Mouse (Mus musculus): Measurements from ENCODE around the gene Slc5a11. TPM values are rescaled to one million over a fixed set of nuclear protein-coding genes. Genes with fewer than 3 reads are reported as not detected.

The Slc5a11 gene
- total and polyA plus RNA-seq, 2 experiments from 2014 or later = 0.17 to 0.29 TPM

DNA sequence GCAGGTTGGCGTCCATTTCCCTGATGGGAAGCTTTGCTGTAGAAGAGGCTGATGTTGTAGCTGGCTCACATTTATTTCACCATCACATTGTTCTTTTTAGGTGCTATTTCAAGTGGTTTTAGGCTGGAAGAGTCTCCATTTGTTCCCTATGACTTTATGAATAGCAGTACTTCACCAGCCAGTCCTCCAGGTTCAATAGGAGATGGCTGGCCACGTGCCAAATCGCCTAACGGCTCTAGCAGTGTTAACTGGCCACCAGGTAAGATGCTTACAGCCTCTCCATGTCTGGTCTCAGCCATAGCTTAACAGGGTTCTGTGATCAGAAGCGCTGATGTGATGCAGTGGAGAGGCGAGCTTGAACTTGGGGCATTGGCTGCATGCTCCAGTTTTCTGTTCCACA lies 28.1 kb upstream of the Slc5a11 start:
- no peak for DNase-seq
- WGBS = 78% methylated on average over 6 of the region's 6 CpGs
- H3K27ac ChIP-seq (ENCODE audit: low read depth, low read length) = no peak overlapping the region
- no peak overlapping the region for H3K4me3 ChIP-seq (ENCODE audit: low read depth, low read length)
- H3K4me1 ChIP-seq (ENCODE audit: insufficient read depth) = no peaks in the 10 kb centered on the region
- TF ChIP-seq CTCF (IDR thresholded peaks at IDR 0.05; ENCODE audit: low read depth) = no peak
- no peak overlapping the region for H3K9ac ChIP-seq
- no peak for ATAC-seq
- no peak overlapping the region for H3K4me2 ChIP-seq (ENCODE audit: low read depth)
- H3K27me3 ChIP-seq (ENCODE audit: insufficient read depth, low read length) = no peaks in the 10 kb centered on the region
- H3K36me3 ChIP-seq (ENCODE audit: insufficient read depth) = peaks cover 90% of the 10 kb centered on the region
- H3K9me3 ChIP-seq (ENCODE audit: low read length) = no peaks in the 10 kb centered on the region

DNA sequence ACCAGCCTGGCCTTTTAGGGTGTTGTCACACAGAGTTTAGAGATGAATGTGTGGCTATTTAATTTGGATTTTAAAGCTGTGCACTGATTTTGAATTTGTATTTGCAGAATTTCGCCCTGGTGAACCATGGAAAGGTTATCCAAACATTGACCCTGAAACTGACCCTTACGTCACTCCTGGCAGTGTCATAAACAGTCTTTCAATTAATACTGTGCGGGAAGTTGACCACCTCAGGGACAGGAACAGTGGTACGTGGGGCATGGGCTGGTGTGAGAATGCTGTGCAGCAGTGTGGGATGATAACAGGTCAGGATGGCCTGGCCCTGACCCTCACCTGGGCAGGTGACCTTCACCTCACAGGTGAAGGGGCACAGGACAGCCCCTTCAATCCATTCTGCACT lies 27.3 kb upstream of the Slc5a11 start:
- Histone ChIP-seq H3K4me2 (ENCODE audit: low read depth) (no peak overlapping the region), H3K27ac (ENCODE audit: low read depth, low read length) (no peak overlapping the region), H3K27me3 (ENCODE audit: insufficient read depth, low read length) (no peaks in the 10 kb centered on the region), H3K9me3 (ENCODE audit: low read length) (no peaks in the 10 kb centered on the region), H3K36me3 (ENCODE audit: insufficient read depth) (peaks cover 90% of the 10 kb centered on the region), H3K4me3 (ENCODE audit: low read depth, low read length) (no peak overlapping the region), H3K9ac (no peak overlapping the region), H3K4me1 (ENCODE audit: insufficient read depth) (no peaks in the 10 kb centered on the region)
- no peak for ATAC-seq
- TF ChIP-seq CTCF (IDR thresholded peaks at IDR 0.05; ENCODE audit: low read depth) = no peak
- 88% methylated on average over 4 of the region's 4 CpGs for WGBS
- DNase-seq = no peak

DNA sequence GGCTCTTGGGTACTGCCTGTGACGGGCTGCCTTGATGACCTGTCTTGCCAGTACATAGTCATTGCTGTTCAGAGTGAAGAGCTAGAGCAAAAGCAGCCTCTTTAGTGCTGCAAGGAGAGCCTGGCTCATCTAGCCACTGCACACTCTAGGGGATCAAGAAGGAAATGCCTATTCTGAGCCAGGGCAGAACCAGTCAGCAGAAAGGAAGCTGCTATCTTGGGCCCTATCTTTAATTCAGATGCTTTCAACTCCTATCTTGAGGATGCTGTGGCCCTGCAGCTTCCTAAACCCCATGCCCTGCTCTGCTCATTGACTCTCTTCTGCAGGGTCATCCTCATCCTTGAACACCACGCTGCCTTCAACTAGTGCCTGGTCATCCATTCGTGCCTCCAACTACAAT lies 26.1 kb upstream of the Slc5a11 start:
- Histone ChIP-seq H3K9me3 (ENCODE audit: low read length) (no peaks in the 10 kb centered on the region), H3K27ac (ENCODE audit: low read depth, low read length) (no peak overlapping the region), H3K4me3 (ENCODE audit: low read depth, low read length) (no peak overlapping the region), H3K4me1 (ENCODE audit: insufficient read depth) (no peaks in the 10 kb centered on the region), H3K36me3 (ENCODE audit: insufficient read depth) (peaks cover 92% of the 10 kb centered on the region), H3K27me3 (ENCODE audit: insufficient read depth, low read length) (no peaks in the 10 kb centered on the region), H3K9ac (no peak overlapping the region), H3K4me2 (ENCODE audit: low read depth) (no peak overlapping the region)
- no peak for TF ChIP-seq CTCF (IDR thresholded peaks at IDR 0.05; ENCODE audit: low read depth)
- no peak for DNase-seq
- no peak for ATAC-seq
- WGBS = 83% methylated on average over 3 of the region's 3 CpGs

DNA sequence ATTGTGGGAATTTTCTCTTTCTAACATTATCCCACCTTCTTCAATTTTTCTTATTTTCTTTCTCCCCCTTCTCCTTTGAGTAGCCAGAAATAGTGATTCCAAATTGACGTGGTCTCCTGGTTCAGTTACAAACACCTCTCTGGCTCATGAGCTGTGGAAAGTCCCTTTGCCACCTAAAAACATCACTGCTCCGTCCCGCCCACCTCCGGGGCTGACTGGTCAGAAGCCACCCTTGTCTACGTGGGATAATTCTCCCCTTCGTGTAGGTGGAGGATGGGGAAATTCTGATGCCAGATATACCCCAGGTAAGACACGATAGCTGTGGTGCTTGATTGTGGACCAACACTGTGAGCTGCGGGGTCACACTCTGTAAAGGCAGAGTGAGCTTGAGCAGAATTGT lies 24.8 kb upstream of the Slc5a11 start:
- Histone ChIP-seq H3K27me3 (ENCODE audit: insufficient read depth, low read length) (no peaks in the 10 kb centered on the region), H3K4me2 (ENCODE audit: low read depth) (no peak overlapping the region), H3K9me3 (ENCODE audit: low read length) (no peaks in the 10 kb centered on the region), H3K4me1 (ENCODE audit: insufficient read depth) (no peaks in the 10 kb centered on the region), H3K9ac (no peak overlapping the region), H3K4me3 (ENCODE audit: low read depth, low read length) (no peak overlapping the region), H3K36me3 (ENCODE audit: insufficient read depth) (peaks cover 91% of the 10 kb centered on the region), H3K27ac (ENCODE audit: low read depth, low read length) (no peak overlapping the region)
- 94% methylated on average over 8 of the region's 8 CpGs for WGBS
- ATAC-seq = no peak
- no peak for DNase-seq
- no peak for TF ChIP-seq CTCF (IDR thresholded peaks at IDR 0.05; ENCODE audit: low read depth)

DNA sequence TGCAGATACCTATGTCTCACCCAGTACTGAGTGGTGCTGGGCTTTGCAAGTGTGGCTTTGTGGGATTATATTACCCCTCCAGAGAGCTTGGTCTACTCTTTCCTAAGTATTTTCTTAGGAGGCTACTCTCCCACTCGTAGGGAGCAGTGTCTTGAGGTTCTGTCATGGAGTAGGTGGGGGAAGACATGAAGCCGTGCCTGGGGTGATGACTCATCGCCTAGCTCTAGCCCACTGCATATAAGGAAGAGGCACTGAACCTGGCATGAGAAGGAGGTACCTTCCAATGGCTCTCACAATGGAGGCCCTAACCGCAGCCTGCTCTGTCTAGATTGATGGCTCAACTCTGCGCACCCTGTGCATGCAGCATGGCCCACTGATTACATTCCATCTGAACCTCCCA lies 22.8 kb upstream of the Slc5a11 start:
- H3K27ac ChIP-seq (ENCODE audit: low read depth, low read length) = no peak overlapping the region
- H3K27me3 ChIP-seq (ENCODE audit: insufficient read depth, low read length) = no peaks in the 10 kb centered on the region
- 92% methylated on average over 5 of the region's 5 CpGs for WGBS
- ATAC-seq = no peak
- H3K9me3 ChIP-seq (ENCODE audit: low read length) = no peaks in the 10 kb centered on the region
- H3K4me1 ChIP-seq (ENCODE audit: insufficient read depth) = no peaks in the 10 kb centered on the region
- H3K9ac ChIP-seq = no peak overlapping the region
- TF ChIP-seq CTCF (IDR thresholded peaks at IDR 0.05; ENCODE audit: low read depth) = no peak
- no peak for DNase-seq
- H3K36me3 ChIP-seq (ENCODE audit: insufficient read depth) = peaks cover 84% of the 10 kb centered on the region
- H3K4me3 ChIP-seq (ENCODE audit: low read depth, low read length) = no peak overlapping the region
- H3K4me2 ChIP-seq (ENCODE audit: low read depth) = no peak overlapping the region

GRCm38 (mm10) chr7:123193201-123193600 lies 21.4 kb upstream of the Slc5a11 start:
- ATAC-seq (no peak), DNase-seq (no peak)
- Histone ChIP-seq H3K9me3 (ENCODE audit: low read length) (no peaks in the 10 kb centered on the region), H3K9ac (no peak overlapping the region), H3K4me3 (ENCODE audit: low read depth, low read length) (no peak overlapping the region), H3K27me3 (ENCODE audit: insufficient read depth, low read length) (no peaks in the 10 kb centered on the region), H3K4me1 (ENCODE audit: insufficient read depth) (no peaks in the 10 kb centered on the region), H3K27ac (ENCODE audit: low read depth, low read length) (no peak overlapping the region), H3K36me3 (ENCODE audit: insufficient read depth) (peaks cover 71% of the 10 kb centered on the region), H3K4me2 (ENCODE audit: low read depth) (no peak overlapping the region)
- TF ChIP-seq CTCF (IDR thresholded peaks at IDR 0.05; ENCODE audit: low read depth) = no peak
- WGBS = 95% methylated on average over 12 of the region's 12 CpGs

DNA sequence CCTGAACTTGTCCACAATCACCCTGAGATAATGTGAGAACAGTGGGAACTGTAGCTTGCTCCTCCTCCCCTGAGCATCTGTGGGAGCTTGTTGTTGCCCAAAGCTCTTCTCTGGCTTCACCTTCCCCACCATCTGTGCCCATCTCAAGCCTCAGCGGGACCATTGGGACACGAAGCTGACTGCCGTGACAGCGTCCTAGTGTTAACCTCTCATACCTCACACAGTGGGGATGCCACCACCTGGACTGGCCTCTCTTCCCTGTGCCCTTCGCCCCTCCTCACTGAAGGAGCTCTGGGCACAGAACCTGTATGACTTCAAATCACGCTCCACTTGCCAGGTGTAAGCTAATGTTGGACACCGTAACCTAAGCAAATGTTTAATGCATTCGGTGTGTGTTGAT lies 19.9 kb upstream of the Slc5a11 start:
- no peaks in the 10 kb centered on the region for H3K27me3 ChIP-seq (ENCODE audit: insufficient read depth, low read length)
- H3K27ac ChIP-seq (ENCODE audit: low read depth, low read length) = no peak overlapping the region
- no peak for ATAC-seq
- H3K9ac ChIP-seq = no peak overlapping the region
- H3K4me2 ChIP-seq (ENCODE audit: low read depth) = no peak overlapping the region
- no peak for TF ChIP-seq CTCF (IDR thresholded peaks at IDR 0.05; ENCODE audit: low read depth)
- H3K4me3 ChIP-seq (ENCODE audit: low read depth, low read length) = no peak overlapping the region
- H3K36me3 ChIP-seq (ENCODE audit: insufficient read depth) = peaks cover 56% of the 10 kb centered on the region
- DNase-seq = no peak
- 91% methylated on average over 8 of the region's 8 CpGs for WGBS
- H3K9me3 ChIP-seq (ENCODE audit: low read length) = no peaks in the 10 kb centered on the region
- no peaks in the 10 kb centered on the region for H3K4me1 ChIP-seq (ENCODE audit: insufficient read depth)

DNA sequence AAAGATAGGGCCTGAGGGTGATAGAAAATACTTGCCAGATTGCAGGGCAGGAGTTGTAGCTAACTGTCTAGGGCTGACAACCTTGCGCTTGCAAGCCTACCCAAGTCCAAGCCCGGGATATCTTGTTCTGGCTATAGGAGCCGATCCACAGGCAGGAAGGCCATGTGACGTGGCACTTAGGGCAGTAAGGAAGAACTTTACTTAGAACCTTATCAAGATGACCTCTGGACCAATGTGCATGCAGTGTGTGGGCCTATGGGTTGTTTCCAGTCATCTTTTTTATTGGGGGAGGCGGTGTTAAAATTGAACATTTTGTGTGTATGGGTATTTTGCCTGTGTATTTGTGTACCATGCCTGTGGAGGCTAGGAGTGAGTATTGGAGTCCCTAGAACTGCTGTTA lies 18.1 kb upstream of the Slc5a11 start:
- H3K9ac ChIP-seq = no peak overlapping the region
- H3K4me2 ChIP-seq (ENCODE audit: low read depth) = no peak overlapping the region
- H3K9me3 ChIP-seq (ENCODE audit: low read length) = no peaks in the 10 kb centered on the region
- no peak for TF ChIP-seq CTCF (IDR thresholded peaks at IDR 0.05; ENCODE audit: low read depth)
- DNase-seq (no peak), ATAC-seq (no peak)
- H3K4me3 ChIP-seq (ENCODE audit: low read depth, low read length) = no peak overlapping the region
- no peaks in the 10 kb centered on the region for H3K27me3 ChIP-seq (ENCODE audit: insufficient read depth, low read length)
- H3K27ac ChIP-seq (ENCODE audit: low read depth, low read length) = no peak overlapping the region
- WGBS = 96% methylated on average over 5 of the region's 5 CpGs
- no peaks in the 10 kb centered on the region for H3K4me1 ChIP-seq (ENCODE audit: insufficient read depth)
- peaks cover 39% of the 10 kb centered on the region for H3K36me3 ChIP-seq (ENCODE audit: insufficient read depth)
